Mouse (Mus musculus) embryonic fibroblast, embryonic 13.5 days (primary cell): ENCODE measurements around the gene Mtmr12.

Experiments
- CTCF ChIP-seq: IDR thresholded peaks from 2 replicates; pipeline ENCODE4 v1.5.1; 2011; ENCODE audit warnings: mild to moderate bottlenecking, control low read depth, low read length, moderate library complexity, borderline replicate concordance; ENCODE audit not compliant: insufficient read depth
- POLR2A ChIP-seq: IDR thresholded peaks from 2 replicates; pipeline ENCODE4 v1.6.1; 2011; ENCODE audit warnings: low read depth, mild to moderate bottlenecking, control low read depth, low read length, moderate library complexity

DNA sequence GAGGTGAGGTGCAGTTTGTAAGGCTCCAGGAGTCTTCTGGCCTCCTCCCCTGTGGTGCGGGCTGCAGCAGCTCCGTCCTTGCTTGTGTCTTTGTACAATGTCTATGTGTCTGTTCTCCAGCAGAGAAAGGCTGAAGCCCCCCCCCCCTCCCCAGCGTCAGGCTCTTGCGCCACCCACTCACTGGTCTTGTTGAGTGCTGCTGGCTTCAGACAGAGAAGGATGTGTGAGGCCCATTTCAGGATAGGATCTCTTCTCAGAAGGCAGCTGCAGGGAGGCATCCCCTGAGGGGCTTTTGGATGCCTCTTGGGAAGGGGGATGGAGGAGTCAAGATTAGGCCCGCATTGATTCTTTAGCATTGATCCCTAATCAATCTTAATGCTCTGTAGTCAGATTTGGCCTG is 13.0 kb downstream of the Mtmr12 start:
- TF ChIP-seq CTCF, result no peak
- no peak for TF ChIP-seq POLR2A
